In genomic region chr17:74131534-74131933, GRCm38 (mm10) we compare ENCODE assay signal across 21 mouse cellular contexts.
DNase-seq lines count a peak whose midpoint lies in the region; ATAC-seq and TF ChIP-seq lines count a peak whose summit lies in the region.
"Had no signal": no experiment of that assay in that cellular context is flagged by ENCODE, and none has a peak within 500 bp of the region (broad histone marks: within the 10 kb centered on the region; RNA-seq: fewer than 3 reads in every experiment).

No protein-coding gene starts in this region.

- H3K36me3 ChIP-seq in kidney, embryonic 14.5 days (ENCODE audit: control insufficient read depth, insufficient read depth, low read length), result no peaks in the 10 kb centered on the region
- H3K36me3 ChIP-seq in limb, embryonic 11.5 days (ENCODE audit: control insufficient read depth, insufficient read depth, low read length), result no peaks in the 10 kb centered on the region
- no peaks in the 10 kb centered on the region for H3K36me3 ChIP-seq in limb, embryonic 10.5 days
- H3K36me3 ChIP-seq in limb, embryonic 12.5 days, result no peaks in the 10 kb centered on the region
- no peaks in the 10 kb centered on the region for H3K36me3 ChIP-seq in limb, embryonic 14.5 days (ENCODE audit: control insufficient read depth, insufficient read depth, low read length)
- H3K36me3 ChIP-seq in forebrain, embryonic 10.5 days (replicated peaks), result no peaks in the 10 kb centered on the region
- H3K36me3 ChIP-seq: embryonic facial prominence, embryonic 10.5 days; embryonic facial prominence, embryonic 12.5 days; forebrain, embryonic 12.5 days had no signal

- no peak overlapping the region for H3K4me3 ChIP-seq in kidney, embryonic 14.5 days (ENCODE audit: low read length)
- no peak overlapping the region for H3K4me3 ChIP-seq in limb, embryonic 11.5 days (ENCODE audit: low read depth, low read length)
- no peak overlapping the region for H3K4me3 ChIP-seq in limb, embryonic 10.5 days
- H3K4me3 ChIP-seq in limb, embryonic 12.5 days (replicated peaks), result no peak overlapping the region
- no peak overlapping the region for H3K4me3 ChIP-seq in limb, embryonic 14.5 days (replicated peaks; ENCODE audit: low read length)
- no peak overlapping the region for H3K4me3 ChIP-seq in forebrain, embryonic 10.5 days
- H3K4me3 ChIP-seq: embryonic facial prominence, embryonic 10.5 days; embryonic facial prominence, embryonic 12.5 days; forebrain, embryonic 12.5 days had no signal

- H3K4me2 ChIP-seq in kidney, embryonic 14.5 days (replicated peaks; ENCODE audit: low read depth, low read length), result no peak overlapping the region
- H3K4me2 ChIP-seq in limb, embryonic 11.5 days (ENCODE audit: low read depth, severe bottlenecking), result no peak overlapping the region
- no peak overlapping the region for H3K4me2 ChIP-seq in limb, embryonic 12.5 days
- H3K4me2 ChIP-seq in limb, embryonic 14.5 days (replicated peaks; ENCODE audit: low read depth, low read length, severe bottlenecking), result no peak overlapping the region
- H3K4me2 ChIP-seq: embryonic facial prominence, embryonic 12.5 days; forebrain, embryonic 12.5 days had no signal

- no peaks in the 10 kb centered on the region for H3K4me1 ChIP-seq in kidney, embryonic 14.5 days (ENCODE audit: control insufficient read depth, insufficient read depth, low read length)
- no peaks in the 10 kb centered on the region for H3K4me1 ChIP-seq in limb, embryonic 11.5 days (ENCODE audit: control insufficient read depth, insufficient read depth, low read length)
- peaks cover 4% of the 10 kb centered on the region; the same call in 1 of the 2 replicates for H3K4me1 ChIP-seq in limb, embryonic 10.5 days
- H3K4me1 ChIP-seq in limb, embryonic 12.5 days (replicated peaks), result 0 out of 2 replicates have a peak, but pooled peaks cover 2% of the 10 kb centered on the region
- no peaks in the 10 kb centered on the region for H3K4me1 ChIP-seq in limb, embryonic 14.5 days (ENCODE audit: control insufficient read depth, insufficient read depth, low read length)
- H3K4me1 ChIP-seq in forebrain, embryonic 10.5 days, result no peaks in the 10 kb centered on the region
- H3K4me1 ChIP-seq: embryonic facial prominence, embryonic 10.5 days; embryonic facial prominence, embryonic 12.5 days; forebrain, embryonic 12.5 days had no signal

- no peaks in the 10 kb centered on the region for H3K9me3 ChIP-seq in kidney, embryonic 14.5 days (ENCODE audit: control insufficient read depth, low read length)
- H3K9me3 ChIP-seq in limb, embryonic 11.5 days (ENCODE audit: control insufficient read depth, low read length), result no peaks in the 10 kb centered on the region
- no peaks in the 10 kb centered on the region for H3K9me3 ChIP-seq in limb, embryonic 10.5 days (replicated peaks)
- H3K9me3 ChIP-seq in limb, embryonic 12.5 days, result no peaks in the 10 kb centered on the region
- no peaks in the 10 kb centered on the region for H3K9me3 ChIP-seq in limb, embryonic 14.5 days (ENCODE audit: control insufficient read depth, low read length)
- H3K9me3 ChIP-seq in forebrain, embryonic 10.5 days, result no peaks in the 10 kb centered on the region
- H3K9me3 ChIP-seq: embryonic facial prominence, embryonic 10.5 days; embryonic facial prominence, embryonic 12.5 days; forebrain, embryonic 12.5 days had no signal

- ATAC-seq in kidney, embryonic 14.5 days (ENCODE audit: low FRiP score, low TSS enrichment), result 0 out of 2 replicates have a peak, but pooled peaks have one; percentile 39
- ATAC-seq in limb, embryonic 11.5 days (ENCODE audit: insufficient number of reproducible peaks, low FRiP score, low TSS enrichment, low read depth), result peak; percentile 47; the same call in 1 of the 2 replicates
- peak; percentile 37; the same call in 1 of the 2 replicates for ATAC-seq in limb, embryonic 12.5 days (ENCODE audit: insufficient number of reproducible peaks, insufficient read depth, low FRiP score, low TSS enrichment, low read depth)
- ATAC-seq in limb, embryonic 14.5 days (ENCODE audit: low FRiP score, low read depth), result peak; percentile 53; the same call in 1 of the 2 replicates
- ATAC-seq: forebrain, embryonic 14.5 days; forebrain, embryonic 16.5 days had no signal

- DNase-seq in kidney, adult 9 months, result no peak
- DNase-seq in limb, embryonic 11.5 days (ENCODE audit: low spot score), result no peak
- DNase-seq in limb, embryonic 10.5 days (ENCODE audit: low spot score), result no peak
- DNase-seq in limb, embryonic 14.5 days (ENCODE audit: low spot score), result peak; percentile 29
- DNase-seq in thymus, postnatal 36 days, result no peak
- DNase-seq in forebrain, embryonic 10.5 days (ENCODE audit: extremely low spot score, low spot score), result no peak
- DNase-seq: adrenal gland, adult 2 months; adrenal gland, postnatal 10 days; adrenal gland, postnatal 25 days; cerebellum, adult 11-12 months; cerebellum, adult 2 months; cerebellum, adult 9-10 months; cerebellum, postnatal 10 days; cerebellum, postnatal 25 days had no signal

- no peaks in the 10 kb centered on the region for H3K27me3 ChIP-seq in kidney, embryonic 14.5 days (ENCODE audit: control insufficient read depth, insufficient read depth, low read length)
- no peaks in the 10 kb centered on the region for H3K27me3 ChIP-seq in limb, embryonic 11.5 days (ENCODE audit: control insufficient read depth, insufficient read depth, low read length)
- H3K27me3 ChIP-seq in limb, embryonic 10.5 days (ENCODE audit: low read depth, poor library complexity, severe bottlenecking), result no peaks in the 10 kb centered on the region
- no peaks in the 10 kb centered on the region for H3K27me3 ChIP-seq in limb, embryonic 12.5 days
- H3K27me3 ChIP-seq in limb, embryonic 14.5 days (ENCODE audit: control insufficient read depth, insufficient read depth, low read length), result no peaks in the 10 kb centered on the region
- H3K27me3 ChIP-seq in forebrain, embryonic 10.5 days (ENCODE audit: poor library complexity, severe bottlenecking), result no peaks in the 10 kb centered on the region
- H3K27me3 ChIP-seq: embryonic facial prominence, embryonic 12.5 days; forebrain, embryonic 12.5 days had no signal

- H3K9ac ChIP-seq in kidney, embryonic 14.5 days (ENCODE audit: low read depth, low read length), result no peak overlapping the region
- H3K9ac ChIP-seq in limb, embryonic 11.5 days (ENCODE audit: low read length), result no peak overlapping the region
- no peak overlapping the region for H3K9ac ChIP-seq in limb, embryonic 12.5 days (replicated peaks)
- no peak overlapping the region for H3K9ac ChIP-seq in limb, embryonic 14.5 days (ENCODE audit: low read depth, low read length, severe bottlenecking)
- H3K9ac ChIP-seq: embryonic facial prominence, embryonic 12.5 days; forebrain, embryonic 12.5 days had no signal

- H3K27ac ChIP-seq in kidney, embryonic 14.5 days (ENCODE audit: low read depth, low read length), result no peak overlapping the region
- no peak overlapping the region for H3K27ac ChIP-seq in limb, embryonic 11.5 days (replicated peaks; ENCODE audit: low read depth, low read length)
- no peak overlapping the region for H3K27ac ChIP-seq in limb, embryonic 10.5 days
- H3K27ac ChIP-seq in limb, embryonic 12.5 days, result no peak overlapping the region
- no peak overlapping the region for H3K27ac ChIP-seq in limb, embryonic 14.5 days (replicated peaks; ENCODE audit: low read depth, low read length)
- H3K27ac ChIP-seq in forebrain, embryonic 10.5 days, result no peak overlapping the region
- H3K27ac ChIP-seq: embryonic facial prominence, embryonic 10.5 days; embryonic facial prominence, embryonic 12.5 days; forebrain, embryonic 12.5 days had no signal

- 36% methylated on average over 5 of the region's 5 CpGs for WGBS in kidney, embryonic 14.5 days
- WGBS in limb, embryonic 11.5 days, result 40% methylated on average over 5 of the region's 5 CpGs
- WGBS in limb, embryonic 10.5 days, result 60% methylated on average over 5 of the region's 5 CpGs
- 31% methylated on average over 5 of the region's 5 CpGs for WGBS in limb, embryonic 12.5 days
- 29% methylated on average over 5 of the region's 5 CpGs for WGBS in limb, embryonic 14.5 days
- WGBS in forebrain, embryonic 10.5 days, result 81% methylated on average over 5 of the region's 5 CpGs

- TF ChIP-seq POLR2A in limb, embryonic 14.5 days (IDR thresholded peaks at IDR 0.05; ENCODE audit: borderline replicate concordance, extremely low read depth, insufficient read depth, insufficient read length), result no peak
